Mouse (Mus musculus) hematopoietic multipotent progenitor cell, adult 10-12 weeks (in vitro differentiated cells): ENCODE results near the gene Vmac. TPM values are rescaled to one million over a fixed set of nuclear protein-coding genes. Genes with fewer than 3 reads are reported as not detected.

ENCODE experiments used
- polyA plus RNA-seq: library from polyadenylated mRNA; stranded (reverse); fragments of >175 nt; gene quantifications from 2 replicates; pipeline ENCODE4 v1.2.3, GENCODE M21; 2012; ENCODE audit warnings: low replicate concordance

Vmac gene
- polyA plus RNA-seq = 20.6 and 37.8 TPM in 2 replicates

DNA sequence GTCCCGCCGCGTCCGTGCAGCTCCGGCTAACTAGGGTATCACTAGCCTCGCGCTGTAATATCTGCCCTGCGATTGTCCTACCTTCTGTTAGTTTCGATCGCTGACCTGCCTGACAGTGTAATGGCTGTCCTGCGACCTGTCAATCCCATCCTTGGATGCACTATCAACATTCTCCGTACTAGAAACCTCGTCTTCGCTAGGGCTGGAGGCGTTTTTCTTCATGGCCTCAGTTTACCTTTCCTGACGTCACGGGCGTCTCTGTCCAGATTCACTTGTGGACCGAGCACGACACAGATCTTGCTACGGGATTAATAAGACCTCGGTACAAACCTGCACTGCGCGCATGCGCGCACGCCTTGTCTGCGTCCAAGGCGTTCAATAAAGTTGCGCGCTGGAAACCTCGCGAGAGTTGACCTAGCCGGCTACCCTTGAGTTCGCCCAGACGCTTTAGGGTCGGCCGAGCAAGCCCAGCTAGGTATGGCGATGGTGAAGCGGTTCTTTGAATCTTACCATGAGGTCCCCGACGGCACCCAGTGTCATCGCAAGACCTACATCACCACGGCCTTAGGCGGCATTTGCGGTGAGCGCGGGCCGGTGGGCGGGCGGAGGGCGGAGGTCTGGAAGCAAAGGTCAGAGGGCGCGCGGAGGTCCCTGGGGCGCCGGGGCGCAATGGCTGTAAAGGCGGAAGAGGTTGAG is at the start of gene Vmac, which contains the start of gene Ndufa11:
Gene Vmac, minus strand, starts transcription at position 660 of the 696 bp plus-strand sequence.
Gene Ndufa11, plus strand, starts transcription at position 405 of the 696 bp plus-strand sequence.

DNA sequence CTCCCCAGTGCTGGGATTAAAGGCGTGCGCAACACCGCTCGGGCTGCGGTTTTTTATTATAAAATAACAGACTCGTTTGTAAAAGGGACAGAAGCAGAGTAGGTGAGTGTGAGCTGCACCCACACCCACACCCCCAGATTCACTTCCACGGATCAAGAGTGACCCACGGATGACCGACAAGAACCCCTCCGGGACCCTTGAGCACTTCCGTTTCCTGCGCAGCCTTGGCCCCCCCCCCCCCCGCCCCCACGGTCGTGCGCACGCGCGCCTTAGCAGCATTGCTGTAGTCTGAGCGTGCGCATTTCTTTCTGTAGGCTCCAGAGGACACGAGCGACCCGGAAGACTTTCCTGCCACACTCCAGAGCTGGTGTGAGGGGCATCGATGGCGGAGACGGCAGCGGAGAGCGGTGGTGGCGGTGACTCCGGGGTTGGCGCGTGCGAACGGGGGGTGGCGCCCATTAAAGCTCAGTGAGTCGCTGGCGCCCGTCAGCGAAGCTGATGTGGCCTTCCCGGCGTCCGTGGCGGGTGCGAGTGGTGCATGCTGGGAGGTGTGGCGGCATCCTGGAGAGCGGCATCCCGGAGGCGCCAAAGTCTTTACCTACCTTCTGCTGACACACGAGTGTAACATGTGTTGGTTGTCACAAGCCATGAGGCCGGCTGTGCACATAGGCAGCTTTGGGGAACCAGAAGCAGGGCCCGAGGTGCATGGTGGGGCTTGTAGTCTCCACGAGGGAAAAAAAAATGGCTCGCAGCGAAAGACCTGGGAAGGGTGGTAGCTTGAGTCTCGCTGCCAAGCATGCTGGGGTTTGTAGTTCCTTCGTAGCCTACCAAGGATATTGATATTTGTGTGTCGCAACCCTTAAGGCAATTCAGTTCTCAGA is 46.9 kb upstream of the Vmac start, which contains the start of gene Dus3l:
Gene Dus3l, plus strand, starts transcription at position 284 of the 881 bp plus-strand sequence.

DNA sequence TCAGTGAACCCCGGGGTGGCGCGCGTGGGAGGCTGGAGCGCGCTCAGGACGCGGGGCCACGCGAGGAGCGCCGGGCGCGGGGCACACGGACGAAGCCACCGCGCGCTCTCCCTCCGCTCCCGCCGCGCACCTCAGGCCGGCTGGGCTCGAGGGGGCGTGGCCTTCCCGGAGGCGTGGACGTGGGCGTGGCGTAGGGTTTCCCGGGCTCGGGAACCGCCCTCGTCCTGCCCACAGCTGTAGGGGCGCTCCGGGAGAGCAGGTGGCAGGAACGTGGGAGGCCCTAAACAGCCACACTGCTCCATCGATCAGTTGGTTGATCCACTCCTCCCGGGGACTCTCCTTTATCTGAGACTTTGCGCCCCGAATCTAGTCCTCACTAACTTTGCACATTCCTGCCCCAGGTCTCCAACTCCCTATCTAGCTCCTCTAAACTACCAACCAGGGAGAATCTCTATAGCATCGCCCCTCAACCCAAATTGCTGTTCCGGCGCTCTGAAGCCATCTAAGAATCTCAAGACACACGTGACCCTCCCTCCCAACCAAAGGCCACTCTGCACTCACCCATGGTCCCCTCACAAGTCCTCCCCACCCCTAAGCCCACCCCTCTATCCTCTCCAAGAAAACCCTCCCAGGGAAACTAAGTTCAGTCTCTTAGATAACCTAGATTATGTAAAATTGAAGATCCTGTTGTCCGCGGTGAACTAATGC is 39.7 kb upstream of the Vmac start, which contains the start of gene Nrtn:
Gene Nrtn, minus strand, starts transcription at position 115 of the 708 bp plus-strand sequence.

DNA sequence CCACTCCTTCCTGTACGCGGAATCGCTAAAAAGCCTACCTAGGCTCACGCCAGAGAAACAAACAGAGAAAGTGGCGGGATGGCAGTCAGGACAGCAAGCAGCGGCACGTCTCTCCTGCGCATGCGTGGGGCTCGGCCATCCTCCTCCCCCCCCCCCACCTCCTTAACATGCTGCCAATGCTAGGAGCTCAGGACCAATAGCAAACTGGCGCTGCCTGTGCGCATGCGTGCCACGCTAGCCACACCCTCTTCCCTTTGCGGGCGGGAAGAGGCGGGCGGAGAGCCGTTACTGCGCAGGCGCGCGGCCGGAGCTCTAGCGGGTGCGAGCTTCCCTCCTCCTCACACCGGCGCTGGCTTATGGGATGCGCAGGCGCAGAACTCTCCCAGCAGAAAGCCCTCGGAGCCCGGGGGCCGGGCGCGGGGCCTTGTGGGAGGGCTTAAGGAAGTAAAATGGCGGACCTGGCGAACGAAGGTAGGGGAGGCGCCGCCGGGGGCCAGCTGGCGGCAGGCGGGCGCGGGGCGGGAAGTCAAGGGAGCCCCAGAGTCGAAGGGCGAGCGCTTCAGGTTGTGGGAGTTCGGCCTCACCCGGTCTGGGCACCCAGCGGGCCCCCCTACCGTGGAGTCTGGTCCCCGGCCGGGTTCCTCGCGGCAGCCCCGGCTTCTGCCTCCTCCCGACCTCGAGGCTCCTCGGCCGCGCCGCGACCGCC is 44.7 kb downstream of the Vmac start, which contains the start of gene Ranbp3:
Gene Ranbp3, plus strand, starts transcription at position 354 of the 706 bp plus-strand sequence.

Other genes with a start within 250 kb of the Vmac start
- gene Ptprs, start 241.5 kb downstream of the Vmac start, polyA plus RNA-seq = 34.2 and 182 TPM in 2 replicates
- not detected in 2 replicates for gene Znrf4, start 205.6 kb downstream of the Vmac start, polyA plus RNA-seq
- 1.8 and 1.9 TPM in 2 replicates for gene Gm20219, start 163.6 kb downstream of the Vmac start, polyA plus RNA-seq
- 235 and 462 TPM in 2 replicates for gene Safb2, start 133.4 kb downstream of the Vmac start, polyA plus RNA-seq
- gene Safb, start 133.2 kb downstream of the Vmac start, polyA plus RNA-seq = 109 and 178 TPM in 2 replicates
- gene 2410015M20Rik, start 108.3 kb downstream of the Vmac start, polyA plus RNA-seq = 20.7 and 206 TPM in 2 replicates
- gene Rpl36, start 104.6 kb downstream of the Vmac start, polyA plus RNA-seq = 4,904 and 5,189 TPM in 2 replicates
- gene Lonp1, start 91.1 kb downstream of the Vmac start, polyA plus RNA-seq = 33.5 and 44.9 TPM in 2 replicates
- 0.16 and 0.40 TPM in 2 replicates for gene Catsperd, start 89.9 kb downstream of the Vmac start, polyA plus RNA-seq
- gene Ranbp3, start 44.7 kb downstream of the Vmac start, polyA plus RNA-seq = 84.9 and 151 TPM in 2 replicates
- 49.6 and 172 TPM in 2 replicates for gene Ndufa11, start 255 bp downstream of the Vmac start, polyA plus RNA-seq
- gene Nrtn, start 39.5 kb upstream of the Vmac start, polyA plus RNA-seq = 0.27 and 0.43 TPM in 2 replicates
- gene Dus3l, start 46.7 kb upstream of the Vmac start, polyA plus RNA-seq = 70.9 and 106 TPM in 2 replicates
- 6.7 and 14.6 TPM in 2 replicates for gene Prr22, start 52.2 kb upstream of the Vmac start, polyA plus RNA-seq
- gene Rfx2, start 113.0 kb upstream of the Vmac start, polyA plus RNA-seq = 24.1 and 36.3 TPM in 2 replicates
- not detected in 2 replicates for gene Acsbg2, start 156.4 kb upstream of the Vmac start, polyA plus RNA-seq
- gene 1700061G19Rik, start 157.5 kb upstream of the Vmac start, polyA plus RNA-seq = not detected in 2 replicates
- 88.4 and 103 TPM in 2 replicates for gene Mllt1, start 217.4 kb upstream of the Vmac start, polyA plus RNA-seq